Mouse (Mus musculus): ENCODE data around the gene Ctnnal1. TPM values are rescaled to one million over a fixed set of nuclear protein-coding genes. Genes with fewer than 3 reads are reported as not detected.

Ctnnal1 gene
- total RNA-seq, 1 experiment, result 62.0 TPM

GRCm38 (mm10) chr4:56850724-56851123, 14.3 kb downstream of the Ctnnal1 start:
- no peak for TF ChIP-seq ZC3H11A (IDR thresholded peaks at IDR 0.05; ENCODE audit: borderline replicate concordance, low read depth, low read length)
- no peak for TF ChIP-seq ZNF384 (IDR thresholded peaks at IDR 0.05; ENCODE audit: low read depth, low read length)
- TF ChIP-seq MAFK (IDR thresholded peaks at IDR 0.05; ENCODE audit: insufficient read depth, low read depth, low read length), result no peak
- no peak for TF ChIP-seq HCFC1 (IDR thresholded peaks at IDR 0.05; ENCODE audit: borderline replicate concordance, insufficient read depth, low read length)
- no peak for TF ChIP-seq CHD2 (IDR thresholded peaks at IDR 0.05; ENCODE audit: low read depth, low read length)
- Histone ChIP-seq H3K4me3 (ENCODE audit: insufficient read depth in 1 of 2, low read depth in 1 of 2, low read length in 2 of 2, poor library complexity in 1 of 2, severe bottlenecking in 1 of 2) (no peak overlapping the region), H3K9ac (ENCODE audit: insufficient read depth, low read depth, low read length, poor library complexity, severe bottlenecking) (no peak overlapping the region), H3K9me3 (ENCODE audit: control insufficient read depth, insufficient read depth, low read depth, low read length) (no peaks in the 10 kb centered on the region), H3K36me3 (ENCODE audit: control insufficient read depth, insufficient read depth, low read length, poor library complexity, severe bottlenecking) (no peaks in the 10 kb centered on the region), H3K4me1 (ENCODE audit: control insufficient read depth in 2 of 2, insufficient read depth in 2 of 2, low read length in 2 of 2, poor library complexity in 1 of 2) (peaks cover 4 to 21% of the 10 kb centered on the region in 2 experiments; a peak in 3 of 4 replicates), H3K27ac (ENCODE audit: insufficient read depth, low read depth, low read length, poor library complexity, severe bottlenecking) (no peak overlapping the region)
- DNase-seq (ENCODE audit: low read depth, low spot score), result no peak
- in situ Hi-C loops (cut with MboI; ENCODE audit: low sequenced_read_pairs in 2 of 2, unreplicated experiment in 2 of 2), result no loop called here

GRCm38 (mm10) chr4:56848044-56848443, 16.9 kb downstream of the Ctnnal1 start:
- DNase-seq (ENCODE audit: low read depth, low spot score), result no peak
- no peak for TF ChIP-seq MAFK (IDR thresholded peaks at IDR 0.05; ENCODE audit: insufficient read depth, low read depth, low read length)
- no peak for TF ChIP-seq ZC3H11A (IDR thresholded peaks at IDR 0.05; ENCODE audit: borderline replicate concordance, low read depth, low read length)
- TF ChIP-seq HCFC1 (IDR thresholded peaks at IDR 0.05; ENCODE audit: borderline replicate concordance, insufficient read depth, low read length), result no peak
- no peak for TF ChIP-seq ZNF384 (IDR thresholded peaks at IDR 0.05; ENCODE audit: low read depth, low read length)
- no peak for TF ChIP-seq CHD2 (IDR thresholded peaks at IDR 0.05; ENCODE audit: low read depth, low read length)
- Histone ChIP-seq H3K4me1 (ENCODE audit: control insufficient read depth in 2 of 2, insufficient read depth in 2 of 2, low read length in 2 of 2, poor library complexity in 1 of 2) (peaks cover 4 to 17% of the 10 kb centered on the region in 2 experiments; a peak in 2 of 4 replicates), H3K9ac (ENCODE audit: insufficient read depth, low read depth, low read length, poor library complexity, severe bottlenecking) (no peak overlapping the region), H3K9me3 (ENCODE audit: control insufficient read depth, insufficient read depth, low read depth, low read length) (no peaks in the 10 kb centered on the region), H3K36me3 (ENCODE audit: control insufficient read depth, insufficient read depth, low read length, poor library complexity, severe bottlenecking) (peaks cover 9% of the 10 kb centered on the region), H3K4me3 (ENCODE audit: insufficient read depth in 1 of 2, low read depth in 1 of 2, low read length in 2 of 2, poor library complexity in 1 of 2, severe bottlenecking in 1 of 2) (no peak overlapping the region), H3K27ac (ENCODE audit: insufficient read depth, low read depth, low read length, poor library complexity, severe bottlenecking) (no peak overlapping the region; the same call in 1 of the 2 replicates)
- in situ Hi-C loops (cut with MboI; ENCODE audit: low sequenced_read_pairs in 2 of 2, unreplicated experiment in 2 of 2), result no loop called here

GRCm38 (mm10) chr4:56847400-56847799, 17.6 kb downstream of the Ctnnal1 start:
- TF ChIP-seq CHD2 (IDR thresholded peaks at IDR 0.05; ENCODE audit: low read depth, low read length) (no peak), ZNF384 (IDR thresholded peaks at IDR 0.05; ENCODE audit: low read depth, low read length) (no peak), ZC3H11A (IDR thresholded peaks at IDR 0.05; ENCODE audit: borderline replicate concordance, low read depth, low read length) (no peak), HCFC1 (IDR thresholded peaks at IDR 0.05; ENCODE audit: borderline replicate concordance, insufficient read depth, low read length) (no peak), MAFK (IDR thresholded peaks at IDR 0.05; ENCODE audit: insufficient read depth, low read depth, low read length) (no peak)

GRCm38 (mm10) chr4:56845896-56846533, 19.0 kb downstream of the Ctnnal1 start:
- Histone ChIP-seq H3K4me3 (ENCODE audit: insufficient read depth in 1 of 2, low read depth in 1 of 2, low read length in 2 of 2, poor library complexity in 1 of 2, severe bottlenecking in 1 of 2) (peak overlapping the region; percentile 42 to 82), H3K4me1 (ENCODE audit: control insufficient read depth in 2 of 2, insufficient read depth in 2 of 2, low read length in 2 of 2, poor library complexity in 1 of 2) (peaks cover 4 to 11% of the 10 kb centered on the region in 2 experiments; a peak in 2 of 4 replicates), H3K9me3 (ENCODE audit: control insufficient read depth, insufficient read depth, low read depth, low read length) (no peaks in the 10 kb centered on the region), H3K27ac (ENCODE audit: insufficient read depth, low read depth, low read length, poor library complexity, severe bottlenecking) (peak overlapping the region; percentile 88), H3K9ac (ENCODE audit: insufficient read depth, low read depth, low read length, poor library complexity, severe bottlenecking) (peak overlapping the region; percentile 80), H3K36me3 (ENCODE audit: control insufficient read depth, insufficient read depth, low read length, poor library complexity, severe bottlenecking) (peaks cover 18% of the 10 kb centered on the region)
- in situ Hi-C loops (cut with MboI; ENCODE audit: low sequenced_read_pairs in 2 of 2, unreplicated experiment in 2 of 2), result no loop called here
- no peak for TF ChIP-seq MAFK (IDR thresholded peaks at IDR 0.05; ENCODE audit: insufficient read depth, low read depth, low read length)
- TF ChIP-seq HCFC1 (IDR thresholded peaks at IDR 0.05; ENCODE audit: borderline replicate concordance, insufficient read depth, low read length), result no peak
- TF ChIP-seq ZC3H11A (IDR thresholded peaks at IDR 0.05; ENCODE audit: borderline replicate concordance, low read depth, low read length), result no peak
- no peak for TF ChIP-seq ZNF384 (IDR thresholded peaks at IDR 0.05; ENCODE audit: low read depth, low read length)
- no peak for TF ChIP-seq CHD2 (IDR thresholded peaks at IDR 0.05; ENCODE audit: low read depth, low read length)
- peak; percentile 85 for DNase-seq (ENCODE audit: low read depth, low spot score)

More at GRCm38 (mm10) chr4:56847400-56847799, 17.6 kb downstream of the Ctnnal1 start:
- peaks cover 4 to 16% of the 10 kb centered on the region in 2 experiments; a peak in 2 of 4 replicates for H3K4me1 ChIP-seq (ENCODE audit: control insufficient read depth in 2 of 2, insufficient read depth in 2 of 2, low read length in 2 of 2, poor library complexity in 1 of 2)
- no peak overlapping the region for H3K4me3 ChIP-seq (ENCODE audit: insufficient read depth in 1 of 2, low read depth in 1 of 2, low read length in 2 of 2, poor library complexity in 1 of 2, severe bottlenecking in 1 of 2)
- no peaks in the 10 kb centered on the region for H3K9me3 ChIP-seq (ENCODE audit: control insufficient read depth, insufficient read depth, low read depth, low read length)
- peak overlapping the region; percentile 68; the same call in 1 of the 2 replicates for H3K27ac ChIP-seq (ENCODE audit: insufficient read depth, low read depth, low read length, poor library complexity, severe bottlenecking)
- H3K36me3 ChIP-seq (ENCODE audit: control insufficient read depth, insufficient read depth, low read length, poor library complexity, severe bottlenecking), result peaks cover 13% of the 10 kb centered on the region
- H3K9ac ChIP-seq (ENCODE audit: insufficient read depth, low read depth, low read length, poor library complexity, severe bottlenecking), result no peak overlapping the region
- DNase-seq (ENCODE audit: low read depth, low spot score), result no peak
- in situ Hi-C loops (cut with MboI; ENCODE audit: low sequenced_read_pairs in 2 of 2, unreplicated experiment in 2 of 2), result no loop called here
